Mouse (Mus musculus): Measurements from ENCODE around the gene Fli1. TPM values are rescaled to one million over a fixed set of nuclear protein-coding genes. Genes with fewer than 3 reads are reported as not detected.

Fli1 gene
- total and polyA plus RNA-seq, 3 experiments = 13.8 to 171 (median 24.3) TPM

DNA sequence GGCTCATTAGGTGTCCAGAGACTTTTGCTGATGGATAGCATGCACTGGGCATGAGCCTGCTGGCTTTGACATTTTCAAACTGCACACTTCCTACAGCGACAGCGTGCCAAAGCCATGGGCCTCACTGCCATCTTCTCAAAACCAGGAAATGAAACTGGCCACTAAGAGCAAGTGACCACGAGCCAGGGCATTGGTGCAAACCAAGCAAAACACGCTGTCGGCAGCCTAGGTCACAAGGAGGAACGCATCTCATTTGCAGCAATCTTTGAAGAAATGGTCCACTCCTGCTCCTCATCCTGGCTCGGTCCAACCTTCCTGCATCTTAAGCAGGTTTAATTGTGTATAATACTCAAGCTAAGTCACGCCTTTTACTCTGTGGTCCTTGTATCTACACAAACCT, 41.8 kb downstream of the Fli1 start:
- Histone ChIP-seq H3K27me3 (ENCODE audit: control insufficient read depth in 1 of 2, insufficient read depth in 2 of 2, low read length in 2 of 2) (no peaks in the 10 kb centered on the region), H3K79me2 (ENCODE audit: control insufficient read depth, insufficient read depth, low read length, poor library complexity) (peaks cover 22% of the 10 kb centered on the region), H3K4me3 (ENCODE audit: control insufficient read depth in 1 of 2, insufficient read depth in 1 of 2, low read depth in 2 of 2, low read length in 2 of 2) (no peak overlapping the region), H3K9me3 (replicated peaks; ENCODE audit: insufficient read depth, low read length) (no peaks in the 10 kb centered on the region), H3K36me3 (ENCODE audit: control insufficient read depth in 1 of 2, insufficient read depth in 2 of 2, low read length in 2 of 2) (peaks cover 5 to 11% of the 10 kb centered on the region in 2 experiments), H3K9ac (ENCODE audit: control insufficient read depth, low read depth, low read length, poor library complexity, severe bottlenecking) (no peak overlapping the region), H3K27ac (ENCODE audit: control insufficient read depth, low read depth, low read length) (no peak overlapping the region), H3K4me1 (ENCODE audit: control insufficient read depth in 1 of 2, insufficient read depth in 2 of 2, low read length in 2 of 2) (peaks cover 3 to 19% of the 10 kb centered on the region in 2 experiments)
- no peak for TF ChIP-seq ETS1 (IDR thresholded peaks at IDR 0.05; ENCODE audit: low read depth, low read length)
- TF ChIP-seq MAX (IDR thresholded peaks at IDR 0.05; ENCODE audit: low read length) = no peak
- no peak for TF ChIP-seq POLR2AphosphoS5 (IDR thresholded peaks at IDR 0.05; ENCODE audit: borderline replicate concordance, low read depth, low read length)
- no peak for TF ChIP-seq POLR2AphosphoS2 (IDR thresholded peaks at IDR 0.05; ENCODE audit: low read length)
- TF ChIP-seq JUND (IDR thresholded peaks at IDR 0.05; ENCODE audit: low read depth, low read length) = no peak
- no peak for TF ChIP-seq NELFE (IDR thresholded peaks at IDR 0.05; ENCODE audit: low read depth, low read length)
- no peak for TF ChIP-seq TBP (IDR thresholded peaks at IDR 0.05; ENCODE audit: low read depth, low read length)
- no peak for TF ChIP-seq TCF12 (IDR thresholded peaks at IDR 0.05; ENCODE audit: low read depth, low read length)
- TF ChIP-seq MAFK (IDR thresholded peaks at IDR 0.05; ENCODE audit: borderline replicate concordance, low read depth, low read length) = no peak
- no peak for DNase-seq (ENCODE audit: low read depth, low spot score)

DNA sequence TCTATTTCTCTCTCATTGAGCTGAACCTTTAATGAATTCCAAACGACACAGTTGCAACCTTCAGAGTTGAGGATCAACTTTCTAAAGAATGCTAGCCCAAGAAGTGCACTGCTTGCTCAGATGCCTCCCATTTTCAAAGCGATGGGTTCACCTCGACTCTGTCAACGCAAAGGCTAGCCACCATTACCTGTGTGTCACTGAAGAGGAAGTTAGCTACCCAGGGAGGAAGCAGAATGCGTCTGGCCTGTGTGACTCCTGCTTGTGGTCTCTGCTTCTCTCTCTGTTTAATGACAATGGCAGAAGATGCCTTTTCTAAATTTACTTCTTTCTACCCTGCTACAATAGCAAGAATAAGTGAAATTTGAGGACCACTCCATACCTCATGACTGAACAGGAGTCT, 42.6 kb downstream of the Fli1 start:
- H3K4me3 ChIP-seq (ENCODE audit: control insufficient read depth in 1 of 2, insufficient read depth in 1 of 2, low read depth in 2 of 2, low read length in 2 of 2) = no peak overlapping the region
- H3K9me3 ChIP-seq (replicated peaks; ENCODE audit: insufficient read depth, low read length) = no peaks in the 10 kb centered on the region
- peaks cover 2 to 20% of the 10 kb centered on the region in 2 experiments; a peak in 3 of 4 replicates for H3K4me1 ChIP-seq (ENCODE audit: control insufficient read depth in 1 of 2, insufficient read depth in 2 of 2, low read length in 2 of 2)
- no peaks in the 10 kb centered on the region for H3K27me3 ChIP-seq (ENCODE audit: control insufficient read depth in 1 of 2, insufficient read depth in 2 of 2, low read length in 2 of 2)
- no peak for TF ChIP-seq BHLHE40 (IDR thresholded peaks at IDR 0.05; ENCODE audit: borderline replicate concordance, low read depth, low read length)
- no peak for TF ChIP-seq MYC (IDR thresholded peaks at IDR 0.05; ENCODE audit: low read depth, low read length)
- no peak for TF ChIP-seq SIN3A (IDR thresholded peaks at IDR 0.05; ENCODE audit: low read length)
- no peak for TF ChIP-seq ZNF384 (IDR thresholded peaks at IDR 0.05; ENCODE audit: low read depth, low read length)
- TF ChIP-seq JUND (IDR thresholded peaks at IDR 0.05; ENCODE audit: low read depth, low read length) = no peak
- TF ChIP-seq USF1 (IDR thresholded peaks at IDR 0.05; ENCODE audit: low read depth, low read length) = no peak
- TF ChIP-seq CTCF (IDR thresholded peaks at IDR 0.05 in 2 of 3, conservative IDR thresholded peaks at IDR 0.05 in 1 of 3; ENCODE audit: control insufficient read depth in 1 of 3, insufficient read depth in 1 of 3, low read depth in 2 of 3, low read length in 3 of 3, poor library complexity in 1 of 3, severe bottlenecking in 1 of 3) = no peak
- TF ChIP-seq GABPA (IDR thresholded peaks at IDR 0.05; ENCODE audit: low read depth, low read length) = no peak
- no peak for TF ChIP-seq UBTF (IDR thresholded peaks at IDR 0.05; ENCODE audit: borderline replicate concordance, insufficient read depth, low read depth, low read length)
- TF ChIP-seq TCF12 (IDR thresholded peaks at IDR 0.05; ENCODE audit: low read depth, low read length) = no peak
- no peak for TF ChIP-seq GATA1 (IDR thresholded peaks at IDR 0.05; ENCODE audit: low read depth, low read length)
- TF ChIP-seq E2F4 (IDR thresholded peaks at IDR 0.05; ENCODE audit: borderline replicate concordance, low read depth, low read length) = no peak
- no peak for TF ChIP-seq ELF1 (IDR thresholded peaks at IDR 0.05; ENCODE audit: low read depth, low read length)
- TF ChIP-seq EP300 (IDR thresholded peaks at IDR 0.05; ENCODE audit: low read depth in 1 of 2, low read length in 2 of 2) = no peak
- TF ChIP-seq MXI1 (IDR thresholded peaks at IDR 0.05; ENCODE audit: low read depth, low read length) = no peak
- TF ChIP-seq RAD21 (IDR thresholded peaks at IDR 0.05; ENCODE audit: low read depth, low read length) = no peak
- no peak for TF ChIP-seq ETS1 (IDR thresholded peaks at IDR 0.05; ENCODE audit: low read depth, low read length)
- H3K36me3 ChIP-seq (ENCODE audit: control insufficient read depth in 1 of 2, insufficient read depth in 2 of 2, low read length in 2 of 2) = peaks cover 5 to 13% of the 10 kb centered on the region in 2 experiments
- H3K79me2 ChIP-seq (ENCODE audit: control insufficient read depth, insufficient read depth, low read length, poor library complexity) = peaks cover 15% of the 10 kb centered on the region
- no peak overlapping the region for H3K9ac ChIP-seq (ENCODE audit: control insufficient read depth, low read depth, low read length, poor library complexity, severe bottlenecking)
- DNase-seq (ENCODE audit: low read depth, low spot score) = no peak
- H3K27ac ChIP-seq (ENCODE audit: control insufficient read depth, low read depth, low read length) = no peak overlapping the region
